Mouse (Mus musculus): ENCODE results near the gene Chrng.

Chrng gene

GRCm38 (mm10) chr1:87204465-87204864, at the start of gene Chrng:
Gene Chrng (plus strand): TSS chr1:87204657.
- no peak for DNase-seq (ENCODE audit: low spot score)

GRCm38 (mm10) chr1:87155531-87156198, 48.8 kb upstream of the Chrng start:
- DNase-seq (ENCODE audit: low spot score), result no peak

GRCm38 (mm10) chr1:87156199-87156587, 48.3 kb upstream of the Chrng start, which contains the start of gene Ecel1:
Gene Ecel1 (minus strand): TSS chr1:87156521.
- DNase-seq (ENCODE audit: low spot score), result no peak

GRCm38 (mm10) chr1:87159396-87159795, 45.1 kb upstream of the Chrng start:
- no peak for DNase-seq (ENCODE audit: low spot score)

- DNase-seq (ENCODE audit: low spot score), result no peak
Observed at GRCm38 (mm10) chr1:87164164-87164795, 40.2 kb upstream of the Chrng start.

GRCm38 (mm10) chr1:87164796-87165184, 39.7 kb upstream of the Chrng start:
- DNase-seq (ENCODE audit: low spot score), result no peak

- no peak for DNase-seq (ENCODE audit: low spot score)
Observed at GRCm38 (mm10) chr1:87170458-87170857, 34.0 kb upstream of the Chrng start.

- DNase-seq (ENCODE audit: low spot score), result no peak
Observed at GRCm38 (mm10) chr1:87171312-87171711, 33.1 kb upstream of the Chrng start.

GRCm38 (mm10) chr1:87172316-87172715, 32.1 kb upstream of the Chrng start:
- no peak for DNase-seq (ENCODE audit: low spot score)

- DNase-seq (ENCODE audit: low spot score), result no peak
Observed at GRCm38 (mm10) chr1:87174006-87174955, 30.2 kb upstream of the Chrng start.

GRCm38 (mm10) chr1:87175852-87176292, 28.6 kb upstream of the Chrng start:
- no peak for DNase-seq (ENCODE audit: low spot score)

GRCm38 (mm10) chr1:87180896-87181295, 23.6 kb upstream of the Chrng start:
- DNase-seq (ENCODE audit: low spot score), result no peak

- no peak for DNase-seq (ENCODE audit: low spot score)
Observed at GRCm38 (mm10) chr1:87183013-87183412, 21.4 kb upstream of the Chrng start, which contains the start of gene Prss56. Gene Prss56 (plus strand): TSS chr1:87183313.

GRCm38 (mm10) chr1:87183998-87184750, 20.3 kb upstream of the Chrng start:
- DNase-seq (ENCODE audit: low spot score), result peak; percentile 16

- peak; percentile 59 for DNase-seq (ENCODE audit: low spot score)
Observed at GRCm38 (mm10) chr1:87184751-87185139, 19.7 kb upstream of the Chrng start.

GRCm38 (mm10) chr1:87185526-87185925, 18.9 kb upstream of the Chrng start:
- DNase-seq (ENCODE audit: low spot score), result no peak

- DNase-seq (ENCODE audit: low spot score), result no peak
Observed at GRCm38 (mm10) chr1:87186261-87187036, 18.0 kb upstream of the Chrng start.

GRCm38 (mm10) chr1:87187037-87187355, 17.5 kb upstream of the Chrng start:
- peak; percentile 75 for DNase-seq (ENCODE audit: low spot score)

GRCm38 (mm10) chr1:87190429-87190828, 14.0 kb upstream of the Chrng start, which contains the start of gene Chrnd:
Gene Chrnd (plus strand): TSS chr1:87190607.
- no peak for DNase-seq (ENCODE audit: low spot score)

- no peak for DNase-seq (ENCODE audit: low spot score)
Observed at GRCm38 (mm10) chr1:87197296-87197695, 7.2 kb upstream of the Chrng start.

All from adipocyte (in vitro differentiated cells).